1 mouse cellular context compared by ENCODE assay signal in the genomic region with DNA sequence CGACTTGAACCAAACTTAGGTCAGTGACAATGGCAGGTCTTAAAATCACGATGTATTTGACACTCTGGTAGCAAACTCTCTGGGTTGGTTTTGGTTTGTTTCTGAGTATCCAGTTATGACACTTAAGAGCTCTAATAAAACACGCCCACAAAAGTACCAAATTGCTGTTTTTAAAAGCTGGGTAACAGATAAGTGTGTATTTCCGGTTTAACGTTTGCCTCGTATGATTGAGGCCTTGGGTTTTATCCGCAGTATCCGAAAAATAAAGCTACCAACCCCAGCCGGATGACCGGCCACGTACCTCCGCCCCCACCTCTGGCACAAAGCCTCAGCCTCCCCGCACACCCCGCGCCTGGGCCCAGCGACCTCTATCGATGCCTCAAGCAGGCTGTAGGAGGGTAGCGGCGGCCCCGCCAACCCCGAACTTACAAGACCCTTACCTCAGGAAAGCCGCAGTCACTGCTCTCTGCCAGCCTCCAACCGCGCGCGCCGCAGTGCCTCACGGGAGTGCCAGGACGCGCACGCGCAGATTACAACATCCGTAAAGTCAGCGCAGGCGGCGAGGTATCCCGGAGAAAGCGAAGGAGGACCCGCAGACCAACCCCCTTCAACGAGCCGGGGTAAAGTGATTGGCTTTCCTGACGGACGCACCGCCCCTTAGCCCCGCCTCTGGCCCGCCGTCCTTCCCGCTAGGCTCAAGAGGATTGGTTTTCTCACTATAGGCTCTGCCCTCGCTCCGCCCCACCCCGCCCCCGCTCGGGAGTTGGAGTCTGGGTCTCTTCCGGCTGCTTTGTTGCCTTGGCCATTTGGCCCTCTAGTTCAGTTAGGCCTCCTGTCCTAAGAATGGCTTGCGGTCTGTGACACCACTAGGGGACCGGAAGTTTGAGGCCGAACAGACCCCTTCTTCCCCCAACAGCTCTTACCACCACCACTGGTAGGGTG.
A peak's percentile ranks its signal among the peaks of the same experiment; 100 is the strongest.
TF ChIP-seq lines count a peak whose summit lies in the region.

A gene (minus strand): TSS at position 499 of the 942 bp plus-strand sequence.
A gene (minus strand): TSS at position 578 of the 942 bp plus-strand sequence.

TF ChIP-seq in MEL, 35 proteins besides CTCF, POLR2A, EP300 and RAD21 (continued from another document):
- no peak for TF ChIP-seq POLR2AphosphoS5 (IDR thresholded peaks at IDR 0.05; ENCODE audit: borderline replicate concordance, low read depth, low read length)
- peak; percentile 96 for TF ChIP-seq NELFE (IDR thresholded peaks at IDR 0.05; ENCODE audit: low read depth, low read length)
- TF ChIP-seq SIN3A (IDR thresholded peaks at IDR 0.05; ENCODE audit: low read length) = peak; percentile 96
- TF ChIP-seq ELF1 (IDR thresholded peaks at IDR 0.05; ENCODE audit: low read depth, low read length) = peak; percentile 81
- TF ChIP-seq POLR2AphosphoS2 (IDR thresholded peaks at IDR 0.05; ENCODE audit: low read length) = peak; percentile 99
- TF ChIP-seq NRF1 (IDR thresholded peaks at IDR 0.05; ENCODE audit: insufficient read depth, low read depth, low read length, poor library complexity, severe bottlenecking) = peak; percentile 90
- TF ChIP-seq TBP (IDR thresholded peaks at IDR 0.05; ENCODE audit: low read depth, low read length) = peak; percentile 80
- peak; percentile 82; the same call in 1 of the 2 replicates for TF ChIP-seq MAZ (IDR thresholded peaks at IDR 0.05; ENCODE audit: low read depth, low read length)
- 0 out of 2 replicates have a peak, but pooled peaks have one; percentile 14 for TF ChIP-seq ZC3H11A (IDR thresholded peaks at IDR 0.05; ENCODE audit: low read depth, low read length)
- no peak for TF ChIP-seq ZKSCAN1 (IDR thresholded peaks at IDR 0.05; ENCODE audit: low read depth, low read length)
- no peak for TF ChIP-seq JUND (IDR thresholded peaks at IDR 0.05; ENCODE audit: low read depth, low read length)
- TF ChIP-seq ETS1 (IDR thresholded peaks at IDR 0.05; ENCODE audit: low read depth, low read length) = peak; percentile 78
- peak; percentile 76 for TF ChIP-seq MAX (IDR thresholded peaks at IDR 0.05; ENCODE audit: low read length)
- TF ChIP-seq GABPA (IDR thresholded peaks at IDR 0.05; ENCODE audit: low read depth, low read length) = no peak
- no peak; the same call in 1 of the 2 replicates for TF ChIP-seq MAFK (IDR thresholded peaks at IDR 0.05; ENCODE audit: borderline replicate concordance, low read depth, low read length)
- TF ChIP-seq USF2 (IDR thresholded peaks at IDR 0.05; ENCODE audit: borderline replicate concordance in 1 of 2, insufficient read depth in 1 of 2, low read depth in 1 of 2, low read length in 2 of 2) = no peak
- TF ChIP-seq TCF12 (IDR thresholded peaks at IDR 0.05; ENCODE audit: low read depth, low read length) = peak; percentile 44
- TF ChIP-seq CHD1 (IDR thresholded peaks at IDR 0.05; ENCODE audit: low read depth, low read length) = no peak
- peak; percentile 31; the same call in 1 of the 2 replicates for TF ChIP-seq ZNF384 (IDR thresholded peaks at IDR 0.05; ENCODE audit: low read depth, low read length)
- TF ChIP-seq TAL1 (IDR thresholded peaks at IDR 0.05; ENCODE audit: low read length) = no peak
- no peak for TF ChIP-seq BHLHE40 (IDR thresholded peaks at IDR 0.05; ENCODE audit: borderline replicate concordance, low read depth, low read length)
- TF ChIP-seq MYB (IDR thresholded peaks at IDR 0.05; ENCODE audit: low read depth, low read length) = peak; percentile 80; the same call in 1 of the 2 replicates
- TF ChIP-seq USF1 (IDR thresholded peaks at IDR 0.05; ENCODE audit: low read depth, low read length) = no peak
- peak; percentile 65 for TF ChIP-seq MXI1 (IDR thresholded peaks at IDR 0.05; ENCODE audit: low read depth, low read length)
- TF ChIP-seq RCOR1 (IDR thresholded peaks at IDR 0.05; ENCODE audit: low read depth, low read length) = 0 out of 2 replicates have a peak, but pooled peaks have one; percentile 28
